16 mouse cellular contexts compared by ENCODE assay signal in genomic region chr15:23470527-23471475, GRCm38 (mm10).
DNase-seq lines count a peak whose midpoint lies in the region; ATAC-seq and TF ChIP-seq lines count a peak whose summit lies in the region.
"Had no signal": no experiment of that assay in that cellular context is flagged by ENCODE, and none has a peak within 500 bp of the region (broad histone marks: within the 10 kb centered on the region; RNA-seq: fewer than 3 reads in every experiment).

No protein-coding gene starts in this region.

- no peaks in the 10 kb centered on the region for H3K36me3 ChIP-seq in kidney, postnatal 0 days (ENCODE audit: insufficient read depth, low read length)
- H3K36me3 ChIP-seq in kidney, embryonic 14.5 days (ENCODE audit: control insufficient read depth, insufficient read depth, low read length): no peaks in the 10 kb centered on the region
- H3K36me3 ChIP-seq: embryonic facial prominence, embryonic 15.5 days; heart, embryonic 15.5 days had no signal

- ATAC-seq in kidney, postnatal 0 days (replicated peaks; ENCODE audit: low FRiP score, low read depth): no peak
- ATAC-seq in kidney, embryonic 14.5 days (ENCODE audit: low FRiP score, low TSS enrichment): no peak
- no peak for ATAC-seq in Patski

- H3K9me3 ChIP-seq in kidney, postnatal 0 days (replicated peaks; ENCODE audit: low read length): no peaks in the 10 kb centered on the region
- H3K9me3 ChIP-seq in kidney, embryonic 14.5 days (ENCODE audit: control insufficient read depth, low read length): no peaks in the 10 kb centered on the region
- H3K9me3 ChIP-seq: embryonic facial prominence, embryonic 15.5 days; heart, embryonic 15.5 days; megakaryocyte, embryonic 14.5 days had no signal

- H3K4me1 ChIP-seq in kidney, postnatal 0 days (replicated peaks; ENCODE audit: insufficient read depth, low read length): no peaks in the 10 kb centered on the region
- H3K4me1 ChIP-seq in kidney, embryonic 14.5 days (ENCODE audit: control insufficient read depth, insufficient read depth, low read length): no peaks in the 10 kb centered on the region
- H3K4me1 ChIP-seq: embryonic facial prominence, embryonic 15.5 days; heart, embryonic 15.5 days; megakaryocyte, embryonic 14.5 days had no signal

- in situ Hi-C loops in Patski (cut with MboI; ENCODE audit: low pct_unique_long_range_greater_than_20kb): no loop called here

- no peak overlapping the region for H3K4me3 ChIP-seq in kidney, postnatal 0 days (replicated peaks; ENCODE audit: low read depth, low read length)
- no peak overlapping the region for H3K4me3 ChIP-seq in kidney, embryonic 14.5 days (ENCODE audit: low read length)
- H3K4me3 ChIP-seq: embryonic facial prominence, embryonic 15.5 days; heart, embryonic 15.5 days; megakaryocyte, embryonic 14.5 days had no signal

- no peak overlapping the region for H3K4me2 ChIP-seq in kidney, postnatal 0 days (ENCODE audit: low read length)
- H3K4me2 ChIP-seq in kidney, embryonic 14.5 days (replicated peaks; ENCODE audit: low read depth, low read length): no peak overlapping the region
- H3K4me2 ChIP-seq: embryonic facial prominence, embryonic 15.5 days; heart, embryonic 15.5 days; hindbrain, embryonic 14.5 days had no signal

- H3K9ac ChIP-seq in kidney, postnatal 0 days (ENCODE audit: low read depth, low read length): no peak overlapping the region
- H3K9ac ChIP-seq in kidney, embryonic 14.5 days (ENCODE audit: low read depth, low read length): no peak overlapping the region
- H3K9ac ChIP-seq: embryonic facial prominence, embryonic 15.5 days; heart, embryonic 15.5 days; hindbrain, embryonic 14.5 days had no signal

- TF ChIP-seq CTCF in kidney, postnatal 0 days (IDR thresholded peaks at IDR 0.05; ENCODE audit: low read depth): peak; percentile 33; the same call in 1 of the 2 replicates
- TF ChIP-seq CTCF in Patski (IDR thresholded peaks at IDR 0.05): peak; percentile 68

- WGBS in kidney, postnatal 0 days: 82% methylated on average over 7 of the region's 7 CpGs
- 83% methylated on average over 7 of the region's 7 CpGs for WGBS in kidney, embryonic 14.5 days

- H3K27me3 ChIP-seq in kidney, postnatal 0 days (ENCODE audit: insufficient read depth, low read length): no peaks in the 10 kb centered on the region
- no peaks in the 10 kb centered on the region for H3K27me3 ChIP-seq in kidney, embryonic 14.5 days (ENCODE audit: control insufficient read depth, insufficient read depth, low read length)
- no peaks in the 10 kb centered on the region for H3K27me3 ChIP-seq in Patski
- H3K27me3 ChIP-seq: embryonic facial prominence, embryonic 15.5 days; heart, embryonic 15.5 days; megakaryocyte, embryonic 14.5 days had no signal

- POLR2A ChIA-PET in Patski (lab: Charles Lee): no interaction called here

- no peak overlapping the region for H3K27ac ChIP-seq in kidney, postnatal 0 days
- no peak overlapping the region for H3K27ac ChIP-seq in kidney, embryonic 14.5 days (ENCODE audit: low read depth, low read length)
- H3K27ac ChIP-seq: embryonic facial prominence, embryonic 15.5 days; heart, embryonic 15.5 days; hindbrain, embryonic 14.5 days had no signal

- CTCF ChIA-PET in Patski (lab: Charles Lee): no interaction called here

- DNase-seq in embryo, embryonic 10.5 days (ENCODE audit: low spot score): peak; percentile 24
- no peak for DNase-seq in embryo, embryonic 10 days (ENCODE audit: low spot score)
- DNase-seq in kidney, postnatal 0 days (ENCODE audit: low spot score): no peak
- peak; percentile 53 for DNase-seq in 3T3-L1 (ENCODE audit: low read depth, low spot score)
- no peak for DNase-seq in Patski (ENCODE audit: low read depth, low spot score)
- DNase-seq in right cerebral cortex, adult 2 months (ENCODE audit: low spot score in 2 of 2): no peak
- no peak for DNase-seq in heart, adult 18-20 months
- DNase-seq: adrenal gland, adult 2 months; cerebellum, adult 9-11 months; kidney, adult 9 months; lung, adult 2 months had no signal

Comparison
In these comparisons a context has a peak if more than half of its experiments do, and no peak if none do; other contexts are left out.
1. DNase-seq: peak in embryo, embryonic 10.5 days (single experiment) and 3T3-L1 (single experiment); none in embryo, embryonic 10 days (single experiment), kidney, postnatal 0 days (single experiment), Patski (single experiment), right cerebral cortex, adult 2 months (0 of 2) and heart, adult 18-20 months (0 of 2).